Mouse (Mus musculus) ES-E14 (cell line): ENCODE measurements around the gene Bmp7.

ENCODE experiments used
- MAFK ChIP-seq: IDR thresholded peaks from 2 replicates; pipeline ENCODE4 v1.6.1; 2014; ENCODE audit warnings: mild to moderate bottlenecking, low read depth, low read length, inconsistent platforms; ENCODE audit not compliant: insufficient read depth
- ZNF384 ChIP-seq: IDR thresholded peaks from 2 replicates; pipeline ENCODE4 v1.6.1; 2012; ENCODE audit warnings: low read depth, low read length, inconsistent platforms

DNA sequence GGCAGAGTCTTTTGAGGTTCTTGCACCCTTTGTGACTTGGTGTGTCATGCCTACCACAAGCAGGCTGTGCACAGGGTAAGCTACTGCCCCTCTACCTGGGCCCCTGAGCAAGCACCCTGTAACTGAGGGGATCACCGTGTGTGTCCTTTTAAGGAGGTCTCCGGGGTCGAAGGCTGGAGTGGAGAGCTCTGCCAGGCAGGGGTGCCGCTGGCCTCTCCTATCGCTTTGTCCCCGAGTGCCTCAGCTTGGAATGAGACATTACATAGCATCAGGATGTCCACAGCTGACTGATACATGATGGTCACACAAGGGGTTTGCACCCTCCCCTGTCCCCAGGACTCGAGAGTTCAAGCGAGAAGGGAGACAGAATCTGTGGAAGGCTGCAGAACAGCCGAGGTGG is 96.2 kb downstream of the Bmp7 start:
- TF ChIP-seq MAFK (no peak), ZNF384 (no peak)
